Mouse (Mus musculus): ENCODE data around the gene Bmp2. TPM values are rescaled to one million over a fixed set of nuclear protein-coding genes. Genes with fewer than 3 reads are reported as not detected.

Gene Bmp2
- polyA plus RNA-seq, 1 experiment from 2014 or later = 14.5 TPM

- no peak for ATAC-seq (replicated peaks; ENCODE audit: insufficient number of reproducible peaks, low FRiP score, low TSS enrichment)
- Histone ChIP-seq H3K36me3 (ENCODE audit: control insufficient read depth, insufficient read depth, low read length) (no peaks in the 10 kb centered on the region), H3K4me3 (ENCODE audit: low read depth, low read length) (peak overlapping the region; percentile 68), H3K9me3 (replicated peaks; ENCODE audit: control insufficient read depth, low read length) (no peaks in the 10 kb centered on the region), H3K4me2 (peak overlapping the region; percentile 96), H3K27me3 (ENCODE audit: control insufficient read depth, insufficient read depth, low read length) (peaks cover 24% of the 10 kb centered on the region), H3K27ac (ENCODE audit: low read depth, low read length) (peak overlapping the region; percentile 29; the same call in 1 of the 2 replicates), H3K9ac (ENCODE audit: low read depth, low read length) (peak overlapping the region; percentile 73), H3K4me1 (ENCODE audit: control insufficient read depth, insufficient read depth, low read length) (no peaks in the 10 kb centered on the region; the same call in 1 of the 2 replicates)
- WGBS (ENCODE audit: insufficient replicate concordance) = 18% methylated on average over 9 of the region's 9 CpGs
Observed at GRCm38 (mm10) chr2:133553911-133554285, 1.9 kb downstream of the Bmp2 start.

DNA sequence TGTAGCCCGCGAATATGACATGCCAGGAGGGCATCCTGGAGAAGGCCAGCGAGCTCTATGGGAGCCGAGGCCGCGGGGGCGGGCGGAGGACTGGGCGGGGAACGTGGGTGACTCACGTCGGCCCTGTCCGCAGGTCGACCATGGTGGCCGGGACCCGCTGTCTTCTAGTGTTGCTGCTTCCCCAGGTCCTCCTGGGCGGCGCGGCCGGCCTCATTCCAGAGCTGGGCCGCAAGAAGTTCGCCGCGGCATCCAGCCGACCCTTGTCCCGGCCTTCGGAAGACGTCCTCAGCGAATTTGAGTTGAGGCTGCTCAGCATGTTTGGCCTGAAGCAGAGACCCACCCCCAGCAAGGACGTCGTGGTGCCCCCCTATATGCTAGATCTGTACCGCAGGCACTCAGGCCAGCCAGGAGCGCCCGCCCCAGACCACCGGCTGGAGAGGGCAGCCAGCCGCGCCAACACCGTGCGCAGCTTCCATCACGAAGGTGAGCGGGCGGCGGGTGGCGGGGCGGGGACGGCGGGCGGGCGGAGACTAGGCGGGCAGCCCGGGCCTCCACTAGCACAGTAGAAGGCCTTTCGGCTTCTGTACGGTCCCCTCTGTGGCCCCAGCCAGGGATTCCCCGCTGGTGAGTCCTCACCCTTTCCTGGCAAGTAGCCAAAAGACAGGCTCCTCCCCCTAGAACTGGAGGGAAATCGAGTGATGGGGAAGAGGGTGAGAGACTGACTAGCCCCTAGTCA is 2.5 kb downstream of the Bmp2 start:
- peak overlapping the region; percentile 73 for H3K9ac ChIP-seq (ENCODE audit: low read depth, low read length)
- peak; percentile 72 for ATAC-seq (replicated peaks; ENCODE audit: insufficient number of reproducible peaks, low FRiP score, low TSS enrichment)
- peak overlapping the region; percentile 29; the same call in 1 of the 2 replicates for H3K27ac ChIP-seq (ENCODE audit: low read depth, low read length)
- H3K4me1 ChIP-seq (ENCODE audit: control insufficient read depth, insufficient read depth, low read length) = no peaks in the 10 kb centered on the region; the same call in 1 of the 2 replicates
- H3K9me3 ChIP-seq (replicated peaks; ENCODE audit: control insufficient read depth, low read length) = no peaks in the 10 kb centered on the region
- peak overlapping the region; percentile 68 for H3K4me3 ChIP-seq (ENCODE audit: low read depth, low read length)
- H3K27me3 ChIP-seq (ENCODE audit: control insufficient read depth, insufficient read depth, low read length) = peaks cover 24% of the 10 kb centered on the region
- no peaks in the 10 kb centered on the region for H3K36me3 ChIP-seq (ENCODE audit: control insufficient read depth, insufficient read depth, low read length)
- peak overlapping the region; percentile 96 for H3K4me2 ChIP-seq
- WGBS (ENCODE audit: insufficient replicate concordance) = under 1% methylated on average over 55 of the region's 55 CpGs

DNA sequence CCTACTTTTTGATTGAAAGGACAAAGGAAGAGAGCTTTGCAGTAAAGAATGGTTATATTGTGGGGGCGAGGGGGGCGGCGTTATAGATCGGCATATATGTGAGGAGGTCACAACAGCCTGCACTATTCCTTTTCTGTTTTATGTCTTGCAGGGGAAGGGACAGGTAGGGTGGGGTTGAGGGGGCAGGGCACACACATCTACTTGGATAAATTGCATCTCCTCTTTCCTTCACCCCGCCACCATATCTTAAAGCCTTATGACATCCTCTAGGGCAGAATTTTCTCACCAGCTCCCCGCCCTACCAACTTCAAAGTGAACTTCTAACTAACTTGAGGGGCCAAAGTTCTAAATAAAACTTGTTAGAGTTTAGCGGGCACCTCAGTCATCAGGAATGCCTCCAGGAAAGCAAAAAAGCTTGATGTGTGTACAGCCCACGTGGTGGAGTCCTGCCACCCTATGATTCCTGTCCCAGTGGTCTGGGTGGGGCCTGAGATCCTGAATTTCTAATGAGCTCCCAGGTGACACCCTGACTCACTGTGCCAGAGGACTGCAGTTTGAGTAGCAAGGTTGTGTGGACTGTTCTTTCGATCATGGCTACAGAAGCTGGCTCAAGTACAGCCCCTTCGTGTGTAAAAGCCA is 12.4 kb downstream of the Bmp2 start:
- no peak overlapping the region for H3K4me3 ChIP-seq (ENCODE audit: low read depth, low read length)
- no peaks in the 10 kb centered on the region for H3K9me3 ChIP-seq (replicated peaks; ENCODE audit: control insufficient read depth, low read length)
- WGBS (ENCODE audit: insufficient replicate concordance) = 66% methylated on average over 10 of the region's 10 CpGs
- no peak for ATAC-seq (replicated peaks; ENCODE audit: insufficient number of reproducible peaks, low FRiP score, low TSS enrichment)
- H3K36me3 ChIP-seq (ENCODE audit: control insufficient read depth, insufficient read depth, low read length) = no peaks in the 10 kb centered on the region
- no peak overlapping the region for H3K4me2 ChIP-seq
- no peaks in the 10 kb centered on the region for H3K4me1 ChIP-seq (ENCODE audit: control insufficient read depth, insufficient read depth, low read length)
- H3K9ac ChIP-seq (ENCODE audit: low read depth, low read length) = no peak overlapping the region
- H3K27ac ChIP-seq (ENCODE audit: low read depth, low read length) = no peak overlapping the region
- H3K27me3 ChIP-seq (ENCODE audit: control insufficient read depth, insufficient read depth, low read length) = no peaks in the 10 kb centered on the region

GRCm38 (mm10) chr2:133565424-133565823 is 13.5 kb downstream of the Bmp2 start:
- no peak for ATAC-seq (replicated peaks; ENCODE audit: insufficient number of reproducible peaks, low FRiP score, low TSS enrichment)
- no peak overlapping the region for H3K27ac ChIP-seq (ENCODE audit: low read depth, low read length)
- no peaks in the 10 kb centered on the region for H3K4me1 ChIP-seq (ENCODE audit: control insufficient read depth, insufficient read depth, low read length)
- no peak overlapping the region for H3K4me3 ChIP-seq (ENCODE audit: low read depth, low read length)
- 78% methylated on average over 5 of the region's 5 CpGs for WGBS (ENCODE audit: insufficient replicate concordance)
- H3K9me3 ChIP-seq (replicated peaks; ENCODE audit: control insufficient read depth, low read length) = no peaks in the 10 kb centered on the region
- H3K36me3 ChIP-seq (ENCODE audit: control insufficient read depth, insufficient read depth, low read length) = no peaks in the 10 kb centered on the region
- no peak overlapping the region for H3K9ac ChIP-seq (ENCODE audit: low read depth, low read length)
- no peak overlapping the region for H3K4me2 ChIP-seq
- no peaks in the 10 kb centered on the region for H3K27me3 ChIP-seq (ENCODE audit: control insufficient read depth, insufficient read depth, low read length)

GRCm38 (mm10) chr2:133565995-133566710 is 14.2 kb downstream of the Bmp2 start:
- H3K27me3 ChIP-seq (ENCODE audit: control insufficient read depth, insufficient read depth, low read length) = no peaks in the 10 kb centered on the region
- H3K9me3 ChIP-seq (replicated peaks; ENCODE audit: control insufficient read depth, low read length) = no peaks in the 10 kb centered on the region
- H3K4me2 ChIP-seq = no peak overlapping the region
- no peak for ATAC-seq (replicated peaks; ENCODE audit: insufficient number of reproducible peaks, low FRiP score, low TSS enrichment)
- H3K4me3 ChIP-seq (ENCODE audit: low read depth, low read length) = no peak overlapping the region
- no peak overlapping the region for H3K27ac ChIP-seq (ENCODE audit: low read depth, low read length)
- WGBS (ENCODE audit: insufficient replicate concordance) = 61% methylated on average over 14 of the region's 14 CpGs
- no peak overlapping the region for H3K9ac ChIP-seq (ENCODE audit: low read depth, low read length)
- no peaks in the 10 kb centered on the region for H3K4me1 ChIP-seq (ENCODE audit: control insufficient read depth, insufficient read depth, low read length)
- H3K36me3 ChIP-seq (ENCODE audit: control insufficient read depth, insufficient read depth, low read length) = no peaks in the 10 kb centered on the region

DNA sequence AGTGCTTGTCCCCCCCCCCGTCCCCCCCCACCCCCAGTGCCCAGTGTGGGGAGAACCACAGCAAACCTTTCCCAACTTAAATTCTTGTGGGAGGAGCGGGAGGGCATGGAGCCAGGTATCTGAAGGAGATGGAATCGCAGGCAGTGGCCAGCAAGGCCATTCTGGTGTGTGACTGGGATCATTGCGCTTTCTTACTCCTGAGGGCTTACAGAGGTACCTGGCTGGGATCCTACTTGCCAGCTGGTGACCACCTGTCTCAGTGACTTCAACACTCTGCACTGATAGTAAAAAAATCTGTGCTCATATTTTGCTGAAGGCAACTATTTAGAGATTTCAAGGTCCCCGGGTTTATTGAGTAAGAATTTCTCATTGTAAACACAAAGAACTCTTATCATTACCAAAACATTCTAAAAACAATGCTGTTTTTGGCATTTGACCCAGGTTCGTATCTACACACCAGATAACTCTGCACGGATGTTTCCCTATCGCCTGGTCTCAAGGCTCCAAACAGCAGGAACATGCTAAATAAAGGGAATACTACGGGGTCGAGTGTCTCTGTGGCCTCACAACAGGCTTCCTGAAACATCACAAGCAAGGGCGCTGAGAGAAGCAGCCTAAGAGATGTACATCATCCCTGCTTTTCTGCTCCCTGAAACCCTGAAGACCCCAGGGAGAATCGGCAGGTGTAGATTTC is 39.8 kb downstream of the Bmp2 start:
- ATAC-seq (replicated peaks; ENCODE audit: insufficient number of reproducible peaks, low FRiP score, low TSS enrichment) = no peak
- Histone ChIP-seq H3K4me2 (no peak overlapping the region), H3K4me3 (ENCODE audit: low read depth, low read length) (no peak overlapping the region), H3K4me1 (ENCODE audit: control insufficient read depth, insufficient read depth, low read length) (peaks cover 8% of the 10 kb centered on the region), H3K27me3 (ENCODE audit: control insufficient read depth, insufficient read depth, low read length) (no peaks in the 10 kb centered on the region), H3K9ac (ENCODE audit: low read depth, low read length) (no peak overlapping the region), H3K36me3 (ENCODE audit: control insufficient read depth, insufficient read depth, low read length) (no peaks in the 10 kb centered on the region), H3K9me3 (replicated peaks; ENCODE audit: control insufficient read depth, low read length) (no peaks in the 10 kb centered on the region), H3K27ac (ENCODE audit: low read depth, low read length) (no peak overlapping the region)
- WGBS (ENCODE audit: insufficient replicate concordance) = 27% methylated on average over 12 of the region's 12 CpGs

Small RNA genes lying within 50 kb of the gene (microRNA-seq; reads per million reads assigned to microRNA genes)
- gene Mir3090 (ENCODE audit: borderline number of aligned reads) = not detected

Measured in heart, embryonic 11.5 days (tissue).